Mouse (Mus musculus): ENCODE results near the gene Myo1c. TPM values are rescaled to one million over a fixed set of nuclear protein-coding genes. Genes with fewer than 3 reads are reported as not detected.
A peak's percentile ranks its signal among the peaks of the same experiment; 100 is the strongest.

Gene Myo1c
- total RNA-seq, 1 experiment from 2014 or later = 97.0 TPM

GRCm38 (mm10) chr11:75660941-75661800 lies 10.9 kb downstream of the Myo1c start:
- ATAC-seq (replicated peaks; ENCODE audit: insufficient number of reproducible peaks, low FRiP score, low TSS enrichment, poor library complexity, severe bottlenecking) = no peak

- ATAC-seq (replicated peaks; ENCODE audit: insufficient number of reproducible peaks, low FRiP score, low TSS enrichment, poor library complexity, severe bottlenecking) = no peak
Observed at GRCm38 (mm10) chr11:75662131-75662530, 11.8 kb downstream of the Myo1c start.

- no peak for ATAC-seq (replicated peaks; ENCODE audit: insufficient number of reproducible peaks, low FRiP score, low TSS enrichment, poor library complexity, severe bottlenecking)
Observed at GRCm38 (mm10) chr11:75666296-75666695, 16.0 kb downstream of the Myo1c start.

- no peak for ATAC-seq (replicated peaks; ENCODE audit: insufficient number of reproducible peaks, low FRiP score, low TSS enrichment, poor library complexity, severe bottlenecking)
Observed at GRCm38 (mm10) chr11:75668621-75669020, 18.3 kb downstream of the Myo1c start.

GRCm38 (mm10) chr11:75669176-75669852 lies 19.0 kb downstream of the Myo1c start:
- no peak for ATAC-seq (replicated peaks; ENCODE audit: insufficient number of reproducible peaks, low FRiP score, low TSS enrichment, poor library complexity, severe bottlenecking)

GRCm38 (mm10) chr11:75669853-75670200 lies 19.5 kb downstream of the Myo1c start:
- ATAC-seq (replicated peaks; ENCODE audit: insufficient number of reproducible peaks, low FRiP score, low TSS enrichment, poor library complexity, severe bottlenecking) = 0 out of 2 replicates have a peak, but pooled peaks have one; percentile 37

- no peak for ATAC-seq (replicated peaks; ENCODE audit: insufficient number of reproducible peaks, low FRiP score, low TSS enrichment, poor library complexity, severe bottlenecking)
Observed at GRCm38 (mm10) chr11:75671426-75672180, 21.3 kb downstream of the Myo1c start.

GRCm38 (mm10) chr11:75673411-75673810 lies 23.1 kb downstream of the Myo1c start:
- ATAC-seq (replicated peaks; ENCODE audit: insufficient number of reproducible peaks, low FRiP score, low TSS enrichment, poor library complexity, severe bottlenecking) = no peak

- no peak for ATAC-seq (replicated peaks; ENCODE audit: insufficient number of reproducible peaks, low FRiP score, low TSS enrichment, poor library complexity, severe bottlenecking)
Observed at GRCm38 (mm10) chr11:75674875-75675274, 24.6 kb downstream of the Myo1c start.

GRCm38 (mm10) chr11:75677881-75678746 lies 27.8 kb downstream of the Myo1c start:
- ATAC-seq (replicated peaks; ENCODE audit: insufficient number of reproducible peaks, low FRiP score, low TSS enrichment, poor library complexity, severe bottlenecking) = 0 out of 2 replicates have a peak, but pooled peaks have one; percentile 11

GRCm38 (mm10) chr11:75678747-75679438 lies 28.6 kb downstream of the Myo1c start, which contains the start of gene Crk:
Crk (plus strand) TSS chr11:75679259.
- peak; percentile 87 for ATAC-seq (replicated peaks; ENCODE audit: insufficient number of reproducible peaks, low FRiP score, low TSS enrichment, poor library complexity, severe bottlenecking)

- ATAC-seq (replicated peaks; ENCODE audit: insufficient number of reproducible peaks, low FRiP score, low TSS enrichment, poor library complexity, severe bottlenecking) = peak; percentile 57
Observed at GRCm38 (mm10) chr11:75679439-75680171, 29.3 kb downstream of the Myo1c start.

GRCm38 (mm10) chr11:75684462-75684861 lies 34.2 kb downstream of the Myo1c start:
- ATAC-seq (replicated peaks; ENCODE audit: insufficient number of reproducible peaks, low FRiP score, low TSS enrichment, poor library complexity, severe bottlenecking) = no peak

- ATAC-seq (replicated peaks; ENCODE audit: insufficient number of reproducible peaks, low FRiP score, low TSS enrichment, poor library complexity, severe bottlenecking) = no peak
Observed at GRCm38 (mm10) chr11:75684956-75685355, 34.7 kb downstream of the Myo1c start.

GRCm38 (mm10) chr11:75687343-75687993 lies 37.2 kb downstream of the Myo1c start:
- no peak for ATAC-seq (replicated peaks; ENCODE audit: insufficient number of reproducible peaks, low FRiP score, low TSS enrichment, poor library complexity, severe bottlenecking)

GRCm38 (mm10) chr11:75688132-75688531 lies 37.8 kb downstream of the Myo1c start:
- ATAC-seq (replicated peaks; ENCODE audit: insufficient number of reproducible peaks, low FRiP score, low TSS enrichment, poor library complexity, severe bottlenecking) = no peak

- ATAC-seq (replicated peaks; ENCODE audit: insufficient number of reproducible peaks, low FRiP score, low TSS enrichment, poor library complexity, severe bottlenecking) = no peak
Observed at GRCm38 (mm10) chr11:75689977-75690376, 39.7 kb downstream of the Myo1c start.
